Mouse (Mus musculus) gastrocnemius, postnatal 4 days (tissue): ENCODE data around the gene Gpr1. TPM values are rescaled to one million over a fixed set of nuclear protein-coding genes. Genes with fewer than 3 reads are reported as not detected.
"Not testable (repeated sequence)": the region's sequence is repeated elsewhere in the genome, so short reads cannot be mapped to it uniquely, and the experiment has no call there.

Experiments used
- DNase-seq, 2 experiments: peaks; one replicate each; pipeline ENCODE4 v3.0.0; 2021 to 2022; ENCODE audit warnings: low spot score in 2 of 2, mixed read lengths in 2 of 2
- total RNA-seq, 2 experiments: library from RNA; stranded (reverse); gene quantifications; 2 replicates each; pipeline ENCODE4 v1.2.3; 2021

The Gpr1 gene
- total RNA-seq, 2 experiments from 2014 or later: 0.57 to 0.59 TPM

DNA sequence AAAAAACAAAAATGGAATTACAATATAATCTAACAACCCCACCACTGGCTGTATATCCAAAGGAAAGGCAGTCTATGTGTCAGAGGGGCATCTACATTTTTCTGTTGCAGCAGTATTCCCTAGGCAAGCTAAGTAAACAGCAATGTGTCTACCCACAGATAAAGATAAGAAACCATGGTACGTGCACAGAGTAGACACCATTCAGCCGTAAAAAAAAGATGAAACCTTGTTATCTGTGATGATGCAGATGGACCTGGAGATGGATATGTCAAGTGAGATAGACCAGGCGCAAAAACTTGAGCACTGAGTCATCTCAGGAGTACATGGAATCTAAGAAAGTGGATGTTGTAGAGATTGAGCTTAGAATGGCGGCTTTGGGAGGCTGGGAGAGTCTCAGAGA, 10.7 kb upstream of the Gpr1 start:
- no peak for DNase-seq

DNA sequence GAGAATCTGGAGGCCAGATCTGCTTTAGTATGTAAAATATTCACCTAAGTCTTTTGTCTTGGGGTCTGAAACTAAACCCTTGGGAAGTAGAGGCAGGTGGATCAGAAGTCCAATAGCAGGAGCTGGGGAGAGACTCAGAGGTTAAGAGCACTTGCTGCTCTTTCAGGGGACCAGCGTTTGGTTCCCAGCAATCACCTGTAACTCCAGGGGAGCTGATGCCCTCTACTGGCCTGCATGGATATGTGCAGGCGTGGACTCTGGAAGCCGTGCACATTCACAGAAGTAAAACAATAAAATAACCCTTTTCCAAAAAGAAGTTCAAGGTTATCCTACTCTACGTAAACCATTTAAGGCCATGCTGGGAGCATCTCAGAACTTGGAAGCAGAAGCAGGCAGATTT, 4.9 kb upstream of the Gpr1 start:
- DNase-seq: no peak

DNA sequence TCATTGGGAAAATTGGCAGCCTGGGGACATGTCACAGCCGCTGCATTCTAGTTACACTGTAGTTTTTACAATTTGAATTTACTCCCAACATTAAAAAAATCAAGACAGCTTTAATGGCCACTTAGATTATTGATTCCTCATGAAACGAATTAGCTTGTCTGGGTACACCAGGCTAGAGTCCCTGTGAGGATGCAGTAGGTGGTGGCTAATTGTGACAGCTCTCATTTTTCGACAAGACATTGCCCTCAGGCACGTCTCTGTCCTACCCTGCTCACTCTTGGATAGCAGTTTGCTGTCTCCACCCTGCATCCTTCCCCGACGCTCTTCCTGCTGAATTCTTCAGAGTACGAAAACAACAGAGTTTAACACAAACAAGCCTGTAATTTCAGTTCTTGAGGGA, 288 bp upstream of the Gpr1 start:
- DNase-seq: no peak

- no peak for DNase-seq
These were observed 669 bp downstream of the Gpr1 start for GRCm38 (mm10) chr1:63213478-63214270.

DNA sequence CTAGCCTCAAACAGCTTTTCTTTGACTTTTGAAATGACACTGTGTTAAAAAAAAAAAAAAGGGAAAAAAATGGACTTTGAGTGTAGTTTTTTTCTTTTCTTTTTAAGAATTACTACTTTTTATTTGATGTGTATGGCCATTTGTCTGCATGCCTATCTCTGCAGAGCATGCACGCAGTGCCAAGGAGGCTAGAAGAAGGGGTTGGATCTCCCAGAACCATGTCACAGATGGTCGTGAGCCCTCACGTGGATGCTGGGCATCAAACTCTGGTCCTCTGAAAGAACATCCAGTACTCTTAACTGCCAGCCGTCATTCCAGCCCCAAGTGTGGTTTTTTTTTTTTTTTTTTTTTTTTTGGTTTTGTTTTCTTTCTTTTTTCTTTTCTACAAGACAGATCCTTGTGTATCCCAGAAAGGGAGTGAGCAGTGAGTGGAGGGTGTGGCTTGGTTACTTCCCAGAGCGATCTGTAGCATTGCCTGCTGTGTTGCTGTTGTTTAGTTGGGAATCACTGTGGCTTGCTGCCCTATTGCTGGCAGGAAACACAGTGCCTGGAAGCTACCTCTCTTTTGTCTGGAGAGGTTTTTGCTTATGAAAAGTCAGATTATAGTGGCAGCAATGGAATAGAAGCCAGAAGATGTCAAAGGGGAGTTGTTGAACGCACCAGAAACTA, 4.3 kb downstream of the Gpr1 start:
- no peak for DNase-seq

DNA sequence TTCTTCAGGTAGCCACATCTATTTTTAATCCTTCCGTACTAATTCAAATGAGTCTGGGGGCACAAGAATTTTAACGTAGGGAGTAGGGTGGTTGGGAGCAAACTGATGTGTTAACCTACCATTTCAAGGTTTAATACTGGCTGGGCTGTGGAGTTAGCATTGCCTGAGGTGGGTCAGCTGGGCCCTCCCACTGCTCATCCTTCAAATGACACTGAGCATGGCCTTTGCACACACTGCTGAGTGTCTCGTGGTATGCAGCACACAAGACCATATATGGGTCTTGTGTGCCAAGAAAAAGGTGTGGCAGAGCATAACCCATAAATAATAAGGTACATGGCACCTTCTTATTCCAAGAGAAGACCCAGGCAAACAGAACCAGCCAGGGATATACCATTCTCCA, 6.7 kb downstream of the Gpr1 start:
- DNase-seq: no peak

DNA sequence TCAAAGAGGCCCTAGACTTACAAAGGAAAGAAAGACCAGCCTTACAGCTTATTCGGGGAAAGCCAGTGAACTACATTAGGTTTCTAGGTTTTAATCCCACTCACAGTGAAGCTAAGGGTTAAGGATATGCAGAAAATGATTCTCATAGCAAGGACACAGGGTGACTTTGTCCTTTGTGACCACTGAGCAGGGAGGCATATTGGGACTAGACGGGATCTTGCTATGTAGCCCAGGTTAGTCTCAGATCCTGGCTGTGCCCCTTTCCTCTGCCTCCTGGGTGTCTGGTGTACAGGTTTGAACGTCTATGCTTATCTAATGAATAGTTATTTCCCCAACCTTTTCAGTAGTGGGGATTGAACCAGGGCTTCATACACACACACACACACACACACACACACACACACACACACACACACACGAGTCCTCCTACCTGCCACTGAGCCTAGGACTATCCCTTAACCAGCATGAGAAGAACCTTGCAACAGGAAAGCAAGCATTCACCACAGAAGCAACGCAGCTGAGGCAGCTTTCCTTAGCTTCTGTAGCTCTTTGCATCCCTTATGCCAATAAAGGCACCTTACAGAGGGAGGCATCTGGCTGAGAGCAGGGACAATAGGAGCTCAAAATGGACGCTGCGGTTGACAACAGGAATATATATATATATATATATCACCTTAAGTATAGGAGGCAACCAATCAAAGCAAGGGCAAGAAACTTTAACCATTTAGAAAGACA, 9.5 kb downstream of the Gpr1 start:
- DNase-seq: no peak

DNA sequence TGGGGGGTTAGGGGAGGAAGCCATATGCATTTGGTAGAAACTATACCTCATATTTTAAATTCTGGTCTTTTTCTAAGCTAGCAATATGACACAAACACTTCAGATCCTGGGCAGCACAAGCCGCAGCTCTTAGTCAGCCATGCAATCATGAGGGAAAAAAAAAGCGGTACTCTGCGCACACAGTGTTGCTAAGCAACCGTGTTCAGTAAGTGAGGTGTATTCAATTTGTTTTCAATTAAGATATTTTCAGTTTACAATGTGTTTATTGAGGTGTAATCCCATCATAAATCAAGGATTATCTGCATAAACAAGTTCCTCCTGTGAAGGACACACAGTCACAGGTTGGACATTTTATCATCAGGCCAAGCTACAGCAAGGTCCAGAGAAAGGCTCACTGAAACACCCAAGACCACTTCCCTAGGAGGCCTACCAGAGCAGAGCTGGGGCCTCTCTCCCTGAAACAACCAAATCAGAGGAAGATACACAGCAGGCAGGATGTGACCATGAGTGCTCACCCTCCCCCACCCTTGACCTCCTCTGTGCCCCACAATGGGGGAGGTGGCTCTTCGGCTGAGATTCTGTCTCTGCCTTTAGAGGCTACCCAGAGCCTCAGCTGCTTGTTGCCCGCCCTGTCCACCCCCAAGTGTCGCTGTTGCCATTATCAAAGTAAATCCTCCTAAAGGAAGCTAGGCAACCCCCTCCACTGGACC, 10.2 kb downstream of the Gpr1 start:
- DNase-seq: peak in 1 of 2 experiments; percentile 14

DNA sequence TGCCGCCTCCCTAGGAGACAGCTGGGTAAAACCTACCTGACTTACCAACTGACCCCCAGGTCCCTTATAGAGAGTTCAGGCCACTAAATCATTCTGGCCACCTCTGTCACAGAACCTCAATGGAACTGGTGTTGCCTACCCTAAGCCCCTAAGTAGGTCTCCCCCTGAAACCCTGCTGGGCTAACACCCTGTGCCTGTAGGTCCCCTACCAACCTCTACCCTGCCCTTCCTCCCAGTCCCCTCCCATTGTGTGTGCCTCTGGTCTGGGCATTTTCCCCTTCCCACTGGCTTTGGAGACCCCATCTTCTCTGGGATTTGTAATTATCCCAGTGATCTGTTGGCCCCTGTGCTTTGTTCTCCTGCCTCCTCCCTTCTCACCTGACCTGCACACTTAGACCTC, 10.9 kb downstream of the Gpr1 start:
- no peak for DNase-seq

- DNase-seq: no peak
These were observed 12.7 kb downstream of the Gpr1 start for GRCm38 (mm10) chr1:63201672-63202071.

GRCm38 (mm10) chr1:63200322-63200721, 14.0 kb downstream of the Gpr1 start:
- DNase-seq: no peak

DNA sequence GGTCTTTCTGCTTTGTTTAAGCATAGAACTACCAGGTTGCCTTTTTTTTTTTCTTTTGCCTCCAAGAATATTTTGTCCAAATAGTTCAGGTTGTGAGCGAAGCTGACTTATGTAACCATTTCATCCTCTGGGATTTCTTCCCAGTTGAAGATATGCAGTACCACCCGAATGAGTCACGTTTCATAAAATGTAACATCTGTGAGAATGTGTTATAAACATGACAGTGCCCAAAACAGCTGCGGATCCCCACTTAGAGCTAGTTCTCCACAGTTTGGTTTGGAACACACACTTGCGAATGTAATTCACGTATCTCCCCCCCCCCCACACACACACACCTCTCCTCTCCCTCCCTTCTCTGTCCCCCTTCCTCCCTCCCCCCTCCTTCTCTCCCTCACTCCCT, 15.0 kb downstream of the Gpr1 start:
- DNase-seq: no peak

DNA sequence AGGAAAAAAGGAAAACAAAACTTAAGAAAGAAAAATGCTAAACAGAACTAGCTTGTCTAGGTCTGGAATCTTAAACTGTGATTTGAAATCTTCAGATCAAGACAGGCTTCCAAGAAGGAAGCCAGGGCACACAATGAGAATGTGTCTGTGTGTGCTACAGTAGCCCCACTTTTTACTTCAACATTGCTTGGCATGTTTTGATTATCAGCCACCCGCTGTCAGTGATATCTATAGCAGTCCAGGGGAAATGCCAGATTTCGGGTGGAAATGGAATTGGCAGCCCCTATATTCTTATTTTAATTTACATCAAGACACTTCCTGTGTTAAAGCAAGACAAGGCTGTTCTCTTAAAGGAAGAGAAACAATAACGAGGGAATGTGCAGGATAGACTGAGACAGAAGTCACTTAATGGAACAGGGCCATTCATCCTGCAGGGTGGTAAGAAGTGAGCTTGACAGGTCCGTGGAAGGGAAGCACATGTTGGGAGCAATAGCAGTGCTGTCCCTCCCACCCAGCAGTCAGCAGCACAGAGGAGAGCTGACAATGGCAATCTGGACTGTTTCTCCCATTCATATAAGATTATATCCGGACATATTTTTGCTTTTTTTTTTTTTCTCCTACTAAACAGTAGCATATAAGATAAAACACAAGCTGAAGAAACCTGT, 18.4 kb downstream of the Gpr1 start:
- no peak for DNase-seq

DNA sequence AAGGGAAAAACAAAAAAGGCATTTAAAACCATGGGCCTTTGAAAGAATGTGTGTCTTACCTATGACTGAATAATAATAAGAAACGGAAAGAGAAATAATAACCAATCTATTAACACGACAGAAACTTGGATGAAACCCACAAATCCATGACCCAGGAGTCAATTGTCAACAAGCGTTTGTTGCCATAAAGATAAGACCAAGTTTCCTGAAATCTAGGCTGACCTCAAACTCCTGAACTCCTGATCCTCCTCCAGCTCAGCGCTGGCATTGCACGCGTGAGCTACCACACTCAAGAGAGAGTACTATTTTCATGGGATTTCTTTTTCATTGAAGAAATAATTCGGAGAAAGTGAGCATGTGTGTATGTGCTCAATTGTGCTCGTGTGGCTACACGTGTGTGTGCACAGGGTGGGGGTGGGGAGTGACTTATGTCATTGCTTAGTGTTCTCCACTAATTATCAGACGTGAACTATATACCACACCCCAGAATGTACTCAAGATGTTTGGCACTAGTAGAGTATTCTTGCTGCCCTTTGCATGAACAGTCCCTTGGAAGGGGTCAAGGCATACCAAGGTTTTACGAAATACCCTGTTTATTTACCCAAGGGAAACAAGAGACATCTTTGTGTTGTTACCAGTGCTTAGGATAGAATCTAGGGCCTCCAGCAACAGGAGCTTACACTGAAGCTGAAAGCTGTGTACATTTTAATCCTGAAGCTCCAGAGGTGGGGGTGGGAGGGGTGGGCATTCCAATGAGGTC, 21.9 kb downstream of the Gpr1 start:
- no peak for DNase-seq

- DNase-seq: peak in 1 of 2 experiments; percentile 54
These were observed 23.5 kb downstream of the Gpr1 start for GRCm38 (mm10) chr1:63190851-63191250.

- no peak for DNase-seq
These were observed 25.8 kb downstream of the Gpr1 start for GRCm38 (mm10) chr1:63188536-63188935.

GRCm38 (mm10) chr1:63185430-63185829, 28.9 kb downstream of the Gpr1 start:
- DNase-seq: not testable (repeated sequence)

- DNase-seq: peak in 1 of 2 experiments; percentile 57
These were observed 31.6 kb downstream of the Gpr1 start for GRCm38 (mm10) chr1:63182636-63183270.

- peak; percentile 34 to 70 for DNase-seq
These were observed 32.1 kb downstream of the Gpr1 start for GRCm38 (mm10) chr1:63182212-63182611.

DNA sequence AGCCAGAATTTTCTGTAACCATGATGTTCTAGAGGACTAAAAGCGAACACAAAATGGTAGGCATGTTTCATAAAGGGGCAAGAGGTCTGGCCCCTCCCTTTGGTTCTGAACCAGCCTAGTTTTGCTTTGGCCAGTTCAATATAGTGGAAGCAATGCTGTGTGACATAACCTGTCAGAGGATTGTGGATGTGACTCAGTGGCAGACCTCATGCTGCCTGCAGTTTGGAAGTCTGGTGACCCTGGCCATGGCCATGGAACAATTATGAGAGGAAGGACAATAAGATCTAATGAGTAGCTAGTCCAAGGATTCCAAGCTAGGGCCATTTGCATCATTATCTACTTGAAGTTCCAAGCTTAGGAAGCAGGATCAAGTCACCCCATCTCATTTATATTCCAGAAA, 32.9 kb downstream of the Gpr1 start:
- DNase-seq: no peak
